ENCODE assay signal across 9 mouse cellular contexts in genomic region chr9:121312237-121312891, GRCm38 (mm10). TPM values are rescaled to one million over a fixed set of nuclear protein-coding genes. Genes with fewer than 3 reads are reported as not detected.
DNase-seq lines count a peak whose midpoint lies in the region; ATAC-seq lines count a peak whose summit lies in the region.
"Had no signal": no experiment of that assay in that cellular context is flagged by ENCODE, and none has a peak within 500 bp of the region (broad histone marks: within the 10 kb centered on the region; RNA-seq: fewer than 3 reads in every experiment).

No protein-coding gene starts in this region.

- 75% methylated on average over 10 of the region's 10 CpGs for WGBS in heart, embryonic 11.5 days (ENCODE audit: insufficient replicate concordance)
- 78% methylated on average over 10 of the region's 10 CpGs for WGBS in heart, embryonic 14.5 days
- WGBS in kidney, embryonic 15.5 days = 44% methylated on average over 10 of the region's 10 CpGs
- WGBS in neural tube, embryonic 13.5 days = 21% methylated on average over 10 of the region's 10 CpGs

- no peak overlapping the region for H3K4me2 ChIP-seq in heart, embryonic 11.5 days
- no peak overlapping the region for H3K4me2 ChIP-seq in heart, embryonic 14.5 days (ENCODE audit: low read length)
- H3K4me2 ChIP-seq in kidney, embryonic 15.5 days = 0 out of 2 replicates have a peak overlapping the region, but pooled peaks have one; percentile 0
- H3K4me2 ChIP-seq in neural tube, embryonic 13.5 days = peak overlapping the region; percentile 56

- no peaks in the 10 kb centered on the region for H3K9me3 ChIP-seq in heart, embryonic 11.5 days (replicated peaks; ENCODE audit: control insufficient read depth, low read length)
- H3K9me3 ChIP-seq in heart, embryonic 14.5 days (ENCODE audit: control insufficient read depth, low read length) = no peaks in the 10 kb centered on the region
- H3K9me3 ChIP-seq in kidney, embryonic 15.5 days (replicated peaks) = no peaks in the 10 kb centered on the region
- no peaks in the 10 kb centered on the region for H3K9me3 ChIP-seq in neural tube, embryonic 13.5 days

- no peak for DNase-seq in heart, adult 9 months (ENCODE audit: low spot score in 2 of 2)
- no peak for DNase-seq in adipocyte (ENCODE audit: low spot score)
- no peak for DNase-seq in spleen, postnatal 36 days (ENCODE audit: low spot score in 2 of 2)
- DNase-seq in thymus, adult 18-20 months = no peak

- no peak for ATAC-seq in heart, embryonic 11.5 days (replicated peaks; ENCODE audit: insufficient number of reproducible peaks, low FRiP score, low TSS enrichment)
- no peak for ATAC-seq in heart, embryonic 14.5 days (ENCODE audit: insufficient number of reproducible peaks, insufficient read depth, low FRiP score, low read depth)
- ATAC-seq in kidney, embryonic 15.5 days (replicated peaks; ENCODE audit: low FRiP score) = peak; percentile 26; the same call in 1 of the 2 replicates
- peak; percentile 15; the same call in 1 of the 2 replicates for ATAC-seq in neural tube, embryonic 13.5 days (ENCODE audit: low read depth)
- ATAC-seq: CD4-positive, CD25-positive, alpha-beta regulatory T cell, adult 4 months had no signal

- no peaks in the 10 kb centered on the region for H3K36me3 ChIP-seq in heart, embryonic 11.5 days (ENCODE audit: control insufficient read depth, insufficient read depth, low read length)
- H3K36me3 ChIP-seq in heart, embryonic 14.5 days (ENCODE audit: control insufficient read depth, insufficient read depth, low read length) = no peaks in the 10 kb centered on the region
- H3K36me3 ChIP-seq in kidney, embryonic 15.5 days = no peaks in the 10 kb centered on the region
- H3K36me3 ChIP-seq in neural tube, embryonic 13.5 days = no peaks in the 10 kb centered on the region

- no peak overlapping the region for H3K9ac ChIP-seq in heart, embryonic 11.5 days (ENCODE audit: low read depth, low read length)
- H3K9ac ChIP-seq in heart, embryonic 14.5 days (ENCODE audit: low read length) = no peak overlapping the region
- H3K9ac ChIP-seq in kidney, embryonic 15.5 days = no peak overlapping the region
- peak overlapping the region; percentile 65; the same call in 1 of the 2 replicates for H3K9ac ChIP-seq in neural tube, embryonic 13.5 days

- H3K4me3 ChIP-seq in heart, embryonic 11.5 days (ENCODE audit: low read depth, low read length) = no peak overlapping the region
- H3K4me3 ChIP-seq in heart, embryonic 14.5 days (ENCODE audit: control insufficient read depth in 1 of 2, insufficient read depth in 1 of 2, low read depth in 1 of 2, low read length in 2 of 2) = no peak overlapping the region
- H3K4me3 ChIP-seq in kidney, embryonic 15.5 days (replicated peaks) = no peak overlapping the region
- no peak overlapping the region for H3K4me3 ChIP-seq in neural tube, embryonic 13.5 days

- no peaks in the 10 kb centered on the region for H3K27me3 ChIP-seq in heart, embryonic 11.5 days (ENCODE audit: control insufficient read depth, insufficient read depth, low read length)
- no peaks in the 10 kb centered on the region for H3K27me3 ChIP-seq in heart, embryonic 14.5 days (ENCODE audit: control insufficient read depth, insufficient read depth, low read length)
- H3K27me3 ChIP-seq in kidney, embryonic 15.5 days = no peaks in the 10 kb centered on the region; the same call in 1 of the 2 replicates
- no peaks in the 10 kb centered on the region for H3K27me3 ChIP-seq in neural tube, embryonic 13.5 days

- H3K27ac ChIP-seq in heart, embryonic 11.5 days (ENCODE audit: low read depth, low read length) = peak overlapping the region; percentile 22; the same call in 1 of the 2 replicates
- peak overlapping the region; percentile 43 to 97; a peak in 2 of 4 replicates for H3K27ac ChIP-seq in heart, embryonic 14.5 days (replicated peaks in 1 of 2; ENCODE audit: control insufficient read depth in 1 of 2, insufficient read depth in 1 of 2, low read depth in 2 of 2, low read length in 2 of 2)
- H3K27ac ChIP-seq in kidney, embryonic 15.5 days = peak overlapping the region; percentile 93
- H3K27ac ChIP-seq in neural tube, embryonic 13.5 days (replicated peaks) = peak overlapping the region; percentile 96

- peaks cover 62% of the 10 kb centered on the region for H3K4me1 ChIP-seq in heart, embryonic 11.5 days (ENCODE audit: control insufficient read depth, insufficient read depth, low read length)
- H3K4me1 ChIP-seq in heart, embryonic 14.5 days (ENCODE audit: control insufficient read depth in 2 of 2, insufficient read depth in 2 of 2, low read length in 2 of 2) = peaks cover 51 to 75% of the 10 kb centered on the region in 2 experiments
- H3K4me1 ChIP-seq in kidney, embryonic 15.5 days = peaks cover 66% of the 10 kb centered on the region
- H3K4me1 ChIP-seq in neural tube, embryonic 13.5 days (replicated peaks) = peaks cover 84% of the 10 kb centered on the region

RNA-seq across cellular contexts. Expression of gene Trak1, which starts 15.1 kb away (rescaled TPM):
- polyA plus RNA-seq in heart, embryonic 11.5 days (2014; fragmentation: Nextera tagmentation; extraction: Ambion mirVana) = 21.3 and 27.2 TPM in 2 replicates
- 41.3 and 42.1 TPM in 2 replicates for polyA plus RNA-seq in heart, embryonic 14.5 days (2014; fragmentation: Nextera tagmentation; extraction: Ambion mirVana)
- polyA plus RNA-seq in kidney, embryonic 15.5 days (2015; fragmentation: Nextera tagmentation; extraction: Ambion mirVana) = 15.1 and 18.7 TPM in 2 replicates
- polyA plus RNA-seq in neural tube, embryonic 13.5 days (2015; fragmentation: Nextera tagmentation; extraction: Ambion mirVana) = 43.4 and 44.3 TPM in 2 replicates

RNA-seq across cellular contexts. Expression of gene Ulk4, which starts 35.4 kb away (rescaled TPM):
- polyA plus RNA-seq in heart, embryonic 11.5 days (2014; fragmentation: Nextera tagmentation; extraction: Ambion mirVana) = 101 and 106 TPM in 2 replicates
- 87.5 and 95.4 TPM in 2 replicates for polyA plus RNA-seq in heart, embryonic 14.5 days (2014; fragmentation: Nextera tagmentation; extraction: Ambion mirVana)
- 145 and 164 TPM in 2 replicates for polyA plus RNA-seq in kidney, embryonic 15.5 days (2015; fragmentation: Nextera tagmentation; extraction: Ambion mirVana)
- polyA plus RNA-seq in neural tube, embryonic 13.5 days (2015; fragmentation: Nextera tagmentation; extraction: Ambion mirVana) = 115 and 160 TPM in 2 replicates

Comparison
In these comparisons a context has a peak if more than half of its experiments do, and no peak if none do; other contexts are left out.
1. ATAC-seq: peak in kidney, embryonic 15.5 days (single experiment) and neural tube, embryonic 13.5 days (single experiment); none in heart, embryonic 11.5 days (single experiment) and heart, embryonic 14.5 days (single experiment).
2. H3K27ac ChIP-seq: peak in every context shown above with its lines; median percentile 96 in neural tube, embryonic 13.5 days; 93 in kidney, embryonic 15.5 days; 70 in heart, embryonic 14.5 days; 22 in heart, embryonic 11.5 days.
3. H3K4me2 ChIP-seq: peak in kidney, embryonic 15.5 days (single experiment) and neural tube, embryonic 13.5 days (single experiment); none in heart, embryonic 11.5 days (single experiment) and heart, embryonic 14.5 days (single experiment).